Mouse (Mus musculus) myocyte (in vitro differentiated cells): ENCODE measurements around the gene Gm11273. TPM values are rescaled to one million over a fixed set of nuclear protein-coding genes. Genes with fewer than 3 reads are reported as not detected.
A peak's percentile ranks its signal among the peaks of the same experiment; 100 is the strongest.
"Not testable (repeated sequence)": the region's sequence is repeated elsewhere in the genome, so short reads cannot be mapped to it uniquely, and the experiment has no call there.

Source experiments
- H3K27me3 ChIP-seq: one replicate; pipeline ENCODE4 v1.6.1; 2011; ENCODE audit not compliant: control insufficient read depth, insufficient read depth, insufficient read length
- H3K36me3 ChIP-seq: one replicate; pipeline ENCODE4 v1.6.1; 2011; ENCODE audit not compliant: control insufficient read depth, insufficient read depth
- H3K4me2 ChIP-seq: one replicate; pipeline ENCODE4 v1.6.1; 2011; ENCODE audit warnings: low read depth, control low read depth
- H3K4me3 ChIP-seq: one replicate; pipeline ENCODE4 v1.5.1; 2011; ENCODE audit warnings: mild to moderate bottlenecking, control low read depth, moderate library complexity
- H3K79me2 ChIP-seq: one replicate; pipeline ENCODE4 v1.6.1; 2011; ENCODE audit not compliant: control insufficient read depth, insufficient read depth
- H3ac ChIP-seq: one replicate; pipeline ENCODE4 v1.6.1; 2011; ENCODE audit not compliant: control insufficient read depth, insufficient read length
- CEBPB ChIP-seq: IDR thresholded peaks from 2 replicates; pipeline ENCODE4 v1.6.1; 2011; ENCODE audit warnings: mild to moderate bottlenecking, moderate library complexity; ENCODE audit not compliant: poor library complexity, insufficient read depth, severe bottlenecking
- E2F4 ChIP-seq: IDR thresholded peaks from one replicate; pipeline ENCODE4 v1.6.1; 2011; ENCODE audit warnings: mild to moderate bottlenecking, control low read depth, moderate library complexity; ENCODE audit not compliant: insufficient read depth
- MAX ChIP-seq: IDR thresholded peaks from one replicate; pipeline ENCODE4 v1.6.1; 2011; ENCODE audit warnings: low read depth, mild to moderate bottlenecking, control low read depth
- MYOD1 ChIP-seq, 3 experiments: IDR thresholded peaks; one replicate each; pipeline ENCODE4 v1.6.1; 2011; ENCODE audit warnings: control low read depth in 2 of 3, low read depth in 2 of 3, mild to moderate bottlenecking in 2 of 3, moderate library complexity in 1 of 3; ENCODE audit not compliant: insufficient read length in 2 of 3, control insufficient read depth in 1 of 3
- MYOG ChIP-seq, 3 experiments: IDR thresholded peaks; one replicate each; pipeline ENCODE4 v1.6.1; 2011; ENCODE audit warnings: control low read depth in 2 of 3, low read depth in 2 of 3, mild to moderate bottlenecking in 2 of 3; ENCODE audit not compliant: insufficient read length in 2 of 3, control insufficient read depth in 1 of 3, insufficient read depth in 1 of 3
- POLR2A ChIP-seq: IDR thresholded peaks from one replicate; pipeline ENCODE4 v1.6.1; 2011; ENCODE audit warnings: low read depth, mild to moderate bottlenecking, control low read depth, moderate library complexity; ENCODE audit not compliant: insufficient read length
- POLR2AphosphoS2 ChIP-seq: IDR thresholded peaks from one replicate; pipeline ENCODE4 v1.6.1; 2011; ENCODE audit warnings: low read depth, control low read depth; ENCODE audit not compliant: insufficient read length
- REST ChIP-seq: IDR thresholded peaks from one replicate; pipeline ENCODE4 v1.6.1; 2011; ENCODE audit warnings: mild to moderate bottlenecking, control low read depth, moderate library complexity; ENCODE audit not compliant: insufficient read depth, insufficient read length
- SRF ChIP-seq: IDR thresholded peaks from one replicate; pipeline ENCODE4 v1.6.1; 2011; ENCODE audit warnings: low read depth; ENCODE audit not compliant: control insufficient read depth, insufficient read length
- TCF12 ChIP-seq: IDR thresholded peaks from one replicate; pipeline ENCODE4 v1.6.1; 2011; ENCODE audit warnings: mild to moderate bottlenecking, control low read depth; ENCODE audit not compliant: poor library complexity, insufficient read depth, severe bottlenecking
- TCF3 ChIP-seq: IDR thresholded peaks from one replicate; pipeline ENCODE4 v1.6.1; 2011; ENCODE audit warnings: low read depth, control low read depth; ENCODE audit not compliant: insufficient read length
- USF1 ChIP-seq: IDR thresholded peaks from one replicate; pipeline ENCODE4 v1.6.1; 2011; ENCODE audit warnings: low read depth, mild to moderate bottlenecking, control low read depth, moderate library complexity
- polyA plus RNA-seq: library from polyadenylated mRNA; unstranded; fragments of >200 nt; fragmentation: generic; extraction: Trizol; gene quantifications from one replicate; pipeline ENCODE4 v1.2.1, GENCODE M21; 2012; ENCODE audit warnings: missing spikeins

The Gm11273 gene
- polyA plus RNA-seq, 1 experiment = 29.0 TPM

DNA sequence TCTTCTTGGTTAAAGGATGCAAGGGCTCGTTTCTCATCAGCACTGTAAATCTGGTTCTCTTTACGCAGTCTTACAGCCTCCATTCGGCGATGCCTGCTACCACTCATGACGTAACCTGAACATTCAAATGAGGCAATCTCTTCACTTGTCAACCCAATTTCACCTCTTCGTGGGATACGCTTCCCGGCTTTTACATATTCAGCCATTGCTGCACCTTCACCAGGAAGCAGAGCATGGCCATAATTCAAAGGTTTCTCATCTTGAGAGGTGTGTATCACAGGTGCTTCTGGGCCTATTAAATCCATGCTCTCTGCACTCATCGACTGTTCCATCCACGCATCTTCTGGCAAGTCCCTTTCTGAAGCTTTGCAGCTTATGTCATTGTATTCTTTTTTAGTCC, 33.9 kb downstream of the Gm11273 start:
- H3K4me3 ChIP-seq = no peak overlapping the region
- no peak overlapping the region for H3K4me2 ChIP-seq
- no peaks in the 10 kb centered on the region for H3K79me2 ChIP-seq
- no peaks in the 10 kb centered on the region for H3K36me3 ChIP-seq
- no peak for TF ChIP-seq TCF12
- no peak for TF ChIP-seq REST
- TF ChIP-seq MAX = no peak
- no peak for TF ChIP-seq SRF
- TF ChIP-seq TCF3 = no peak
- TF ChIP-seq CEBPB = no peak
- TF ChIP-seq E2F4 = no peak
- TF ChIP-seq POLR2A = no peak
- no peak for TF ChIP-seq MYOD1 (IDR thresholded peaks at IDR 0.05; ENCODE audit: control insufficient read depth in 1 of 3, insufficient read length in 2 of 3, low read depth in 2 of 3)
- no peak for TF ChIP-seq POLR2AphosphoS2
- no peak for TF ChIP-seq USF1
- TF ChIP-seq MYOG (IDR thresholded peaks at IDR 0.05; ENCODE audit: control insufficient read depth in 1 of 3, insufficient read depth in 1 of 3, insufficient read length in 2 of 3, low read depth in 2 of 3) = no peak
- H3ac ChIP-seq = no peak overlapping the region
- peaks cover 8% of the 10 kb centered on the region for H3K27me3 ChIP-seq

DNA sequence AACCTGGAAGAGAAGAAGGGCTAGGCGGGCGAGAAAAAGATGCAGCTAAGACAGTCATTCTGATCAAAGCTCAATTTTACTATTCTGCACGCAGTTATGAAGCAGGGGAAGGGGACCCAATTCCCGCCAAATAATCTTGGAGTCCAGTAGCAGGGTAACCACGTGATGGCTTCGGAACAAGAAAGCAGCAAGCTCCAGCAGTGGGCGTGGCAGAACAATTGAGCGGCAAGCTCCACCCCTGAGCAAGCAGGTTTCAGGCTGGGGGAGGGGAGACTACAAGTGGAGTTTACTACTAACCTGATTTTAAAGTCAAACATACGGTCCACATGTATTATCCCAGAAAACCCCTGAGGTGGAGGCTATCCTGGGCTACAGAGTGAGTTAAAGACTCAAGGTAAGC, 38.7 kb downstream of the Gm11273 start:
- not testable (repeated sequence) for H3K36me3 ChIP-seq, H3K27me3 ChIP-seq, H3K4me2 ChIP-seq, H3K4me3 ChIP-seq, H3K79me2 ChIP-seq, H3ac ChIP-seq

DNA sequence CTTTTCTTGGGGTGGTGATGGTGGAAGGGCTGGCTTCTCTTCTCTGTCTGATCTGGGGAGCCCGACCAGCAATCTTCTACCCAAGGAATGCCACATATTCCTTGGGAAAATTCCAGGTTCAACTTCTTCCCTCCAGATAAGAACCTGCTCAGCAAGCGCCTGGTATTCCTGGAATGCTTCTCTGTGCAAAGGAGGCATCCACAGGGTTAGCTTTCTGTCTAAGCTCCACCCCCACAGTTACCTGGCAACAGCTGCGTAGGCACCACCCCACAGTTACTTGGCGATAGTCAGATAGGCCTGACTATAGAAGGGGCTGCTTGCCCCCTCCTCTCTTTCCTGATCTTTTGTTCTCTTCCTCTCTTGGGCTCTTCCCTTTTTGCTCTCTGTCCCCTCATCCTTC, 44.9 kb downstream of the Gm11273 start:
- no peak for TF ChIP-seq MYOG (IDR thresholded peaks at IDR 0.05; ENCODE audit: control insufficient read depth in 1 of 3, insufficient read depth in 1 of 3, insufficient read length in 2 of 3, low read depth in 2 of 3)
- H3K79me2 ChIP-seq = peaks cover 21% of the 10 kb centered on the region
- no peak overlapping the region for H3K4me3 ChIP-seq
- no peak overlapping the region for H3K4me2 ChIP-seq
- no peaks in the 10 kb centered on the region for H3K27me3 ChIP-seq
- H3ac ChIP-seq = no peak overlapping the region
- H3K36me3 ChIP-seq = peaks cover 4% of the 10 kb centered on the region

DNA sequence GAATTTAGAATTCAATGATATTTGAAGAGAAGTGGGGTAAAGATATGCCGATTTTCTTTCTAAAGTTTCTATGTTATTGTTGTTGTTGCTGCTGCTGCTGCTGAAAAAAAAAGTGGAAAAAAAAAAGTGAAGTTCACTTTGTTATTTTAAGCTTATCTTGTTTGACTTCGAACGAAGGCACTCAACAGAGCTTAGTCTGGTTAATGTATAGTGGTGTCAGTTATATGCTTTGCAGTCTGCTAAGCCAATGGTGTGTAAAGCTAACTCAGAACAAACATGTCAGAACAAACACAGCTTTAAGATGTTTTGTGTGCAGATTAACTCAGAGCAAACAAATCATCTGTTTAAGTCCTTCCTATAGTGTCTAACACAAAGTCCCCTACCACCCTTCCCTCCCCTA, 47.1 kb downstream of the Gm11273 start:
- peak overlapping the region; percentile 72 for H3K4me3 ChIP-seq
- peaks cover 7% of the 10 kb centered on the region for H3K36me3 ChIP-seq
- no peak overlapping the region for H3ac ChIP-seq
- peaks cover 43% of the 10 kb centered on the region for H3K79me2 ChIP-seq
- no peak for TF ChIP-seq MAX
- no peak for TF ChIP-seq REST
- TF ChIP-seq TCF12 = no peak
- TF ChIP-seq POLR2A = no peak
- no peak for TF ChIP-seq USF1
- no peak for TF ChIP-seq CEBPB
- TF ChIP-seq POLR2AphosphoS2 = no peak
- no peak for TF ChIP-seq MYOG (IDR thresholded peaks at IDR 0.05; ENCODE audit: control insufficient read depth in 1 of 3, insufficient read depth in 1 of 3, insufficient read length in 2 of 3, low read depth in 2 of 3)
- no peak for TF ChIP-seq MYOD1 (IDR thresholded peaks at IDR 0.05; ENCODE audit: control insufficient read depth in 1 of 3, insufficient read length in 2 of 3, low read depth in 2 of 3)
- TF ChIP-seq SRF = no peak
- TF ChIP-seq TCF3 = no peak
- no peaks in the 10 kb centered on the region for H3K27me3 ChIP-seq
- H3K4me2 ChIP-seq = peak overlapping the region; percentile 78

DNA sequence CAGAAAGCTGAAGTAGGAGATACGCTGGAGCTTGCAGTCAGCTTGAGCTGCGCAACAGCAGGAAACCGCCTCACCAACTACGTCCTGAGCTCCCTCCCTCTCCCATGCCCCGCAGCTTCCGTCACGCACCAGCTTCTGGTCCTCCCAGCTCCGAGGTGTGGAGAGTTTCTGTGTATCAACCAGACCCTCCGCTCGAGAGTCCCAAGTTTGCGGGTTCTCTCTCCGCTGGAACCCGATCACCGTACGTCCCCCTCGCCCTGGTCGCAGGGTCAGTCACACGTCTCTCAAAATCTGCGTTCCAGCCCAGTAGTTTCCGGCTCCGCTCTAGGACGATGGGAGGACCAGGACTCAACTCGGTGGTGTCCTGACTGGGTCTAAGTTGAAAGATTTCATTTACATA, 47.8 kb downstream of the Gm11273 start, which contains the start of gene Zscan26:
TSS of gene Zscan26 (minus strand) at position 282 of the 400 bp plus-strand sequence.
- peak within 1 kb of the TSS; percentile 78 for H3K4me2 ChIP-seq
- H3K4me3 ChIP-seq = peak within 1 kb of the TSS; percentile 72
- TF ChIP-seq POLR2AphosphoS2 = peak; percentile 75
- no peak for TF ChIP-seq TCF12
- no peak for TF ChIP-seq MAX
- peak in 1 of 3 experiments; percentile 25 for TF ChIP-seq MYOG (IDR thresholded peaks at IDR 0.05; ENCODE audit: control insufficient read depth in 1 of 3, insufficient read depth in 1 of 3, insufficient read length in 2 of 3, low read depth in 2 of 3)
- peak; percentile 16 for TF ChIP-seq SRF
- TF ChIP-seq POLR2A = peak; percentile 78
- peak; percentile 47; the same call in 1 of the 2 replicates for TF ChIP-seq CEBPB
- H3ac ChIP-seq = peak within 1 kb of the TSS; percentile 86
- peaks cover 43% of the 10 kb centered on the region for H3K79me2 ChIP-seq
- H3K27me3 ChIP-seq = no peaks in the 10 kb centered on the region
- peaks cover 14% of the 10 kb centered on the region for H3K36me3 ChIP-seq

DNA sequence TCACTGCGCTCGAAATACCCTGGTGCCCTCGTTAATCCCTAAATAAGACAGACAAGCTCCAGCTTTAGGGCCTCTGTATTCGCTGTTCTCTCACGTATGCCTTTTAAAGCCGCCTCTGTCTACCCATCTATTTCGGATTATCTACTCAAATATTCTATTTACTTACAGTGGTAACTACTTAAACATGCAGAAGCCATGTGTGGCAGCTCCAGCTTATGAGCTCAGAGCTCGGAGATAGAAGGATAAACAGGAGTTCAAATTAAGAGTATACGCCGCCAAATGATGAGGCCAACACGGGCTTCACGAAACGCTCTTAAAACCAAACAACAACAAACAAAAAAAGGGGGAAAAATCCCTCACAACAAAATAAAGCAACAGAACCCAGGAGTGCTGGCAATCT, 48.2 kb downstream of the Gm11273 start:
- Histone ChIP-seq H3K4me2 (peak overlapping the region; percentile 78), H3K79me2 (peaks cover 43% of the 10 kb centered on the region), H3K36me3 (peaks cover 14% of the 10 kb centered on the region), H3K27me3 (no peaks in the 10 kb centered on the region), H3K4me3 (peak overlapping the region; percentile 72), H3ac (peak overlapping the region; percentile 86)
- TF ChIP-seq POLR2AphosphoS2 = no peak
- no peak for TF ChIP-seq E2F4

Other genes starting within 250 kb of the Gm11273 start
- gene Gpx5, start 208.7 kb downstream of the Gm11273 start, polyA plus RNA-seq = not detected
- gene Gpx6, start 189.3 kb downstream of the Gm11273 start, polyA plus RNA-seq = not detected
- not detected for gene Olfr1367, start 154.5 kb downstream of the Gm11273 start, polyA plus RNA-seq
- 2.8 TPM for gene Zscan12, start 138.6 kb downstream of the Gm11273 start, polyA plus RNA-seq
- 13.6 TPM for gene Zkscan3, start 98.7 kb downstream of the Gm11273 start, polyA plus RNA-seq
- 0.13 TPM for gene Pgbd1, start 60.4 kb downstream of the Gm11273 start, polyA plus RNA-seq
- 6.3 TPM for gene Zscan26, start 47.7 kb downstream of the Gm11273 start, polyA plus RNA-seq
- 0.05 TPM for gene Nkapl, start 32.9 kb downstream of the Gm11273 start, polyA plus RNA-seq
- gene Zkscan4, start 22.5 kb downstream of the Gm11273 start, polyA plus RNA-seq = not detected
- not detected for gene Gm10065, start 22.0 kb downstream of the Gm11273 start, polyA plus RNA-seq
- 0.71 TPM for gene AK157302, start 6.2 kb downstream of the Gm11273 start, polyA plus RNA-seq
- 1.9 TPM for gene Zkscan8, start 29.7 kb upstream of the Gm11273 start, polyA plus RNA-seq
- 0.02 TPM for gene Olfr1366, start 41.4 kb upstream of the Gm11273 start, polyA plus RNA-seq
- not detected for gene Olfr1535, start 58.5 kb upstream of the Gm11273 start, polyA plus RNA-seq
- gene Olfr1364, start 80.3 kb upstream of the Gm11273 start, polyA plus RNA-seq = not detected
- not detected for gene Olfr1362, start 112.6 kb upstream of the Gm11273 start, polyA plus RNA-seq
- not detected for gene Olfr11, start 141.1 kb upstream of the Gm11273 start, polyA plus RNA-seq
- gene Olfr1361, start 162.0 kb upstream of the Gm11273 start, polyA plus RNA-seq = not detected
- not detected for gene Olfr1360, start 176.0 kb upstream of the Gm11273 start, polyA plus RNA-seq
- not detected for gene Olfr1359, start 196.7 kb upstream of the Gm11273 start, polyA plus RNA-seq
- gene Hist1h2bl, start 214.7 kb upstream of the Gm11273 start, polyA plus RNA-seq = 2.7 TPM
- 6.4 TPM for gene Hist1h2ai, start 215.0 kb upstream of the Gm11273 start, polyA plus RNA-seq
- gene Hist1h3h, start 216.2 kb upstream of the Gm11273 start, polyA plus RNA-seq = 9.0 TPM
- gene Hist1h2bm, start 220.6 kb upstream of the Gm11273 start, polyA plus RNA-seq = 1.3 TPM
- 1.3 TPM for gene Hist1h4j, start 233.6 kb upstream of the Gm11273 start, polyA plus RNA-seq
- 6.3 TPM for gene Hist1h4k, start 249.1 kb upstream of the Gm11273 start, polyA plus RNA-seq